Mouse (Mus musculus): Measurements from ENCODE around the gene Zfp750.

DNA sequence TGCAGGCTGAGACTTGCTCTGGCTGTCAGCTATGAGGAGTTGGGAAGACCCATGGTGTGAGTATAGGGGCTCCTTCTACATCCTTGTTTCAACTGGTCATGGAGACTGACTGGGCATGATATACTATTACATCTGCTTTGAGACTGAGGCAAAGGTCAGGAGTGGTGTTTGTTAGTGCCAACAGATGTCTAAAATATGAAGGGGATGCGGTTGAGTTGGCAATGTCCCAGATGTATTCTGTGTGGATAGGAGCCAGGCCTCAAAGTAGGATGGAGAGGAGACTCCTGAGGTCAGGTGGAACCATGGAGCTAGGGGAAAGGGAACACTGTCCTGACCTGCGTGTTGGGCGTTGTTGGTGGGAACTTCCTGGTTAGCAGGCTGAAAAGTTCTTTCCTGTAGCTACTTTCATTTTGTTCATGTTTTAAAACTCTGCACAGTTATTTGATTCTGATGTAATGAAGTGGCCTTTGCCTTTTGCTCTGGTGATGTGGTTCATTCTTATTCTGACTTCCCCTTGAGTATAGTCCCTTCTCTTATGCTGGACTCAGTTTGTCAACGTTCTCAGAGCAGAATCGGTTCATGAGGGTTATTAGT is 32.2 kb upstream of the Zfp750 start:
- no peak for TF ChIP-seq EP300 (IDR thresholded peaks at IDR 0.05; ENCODE audit: low read depth)
- no peak for TF ChIP-seq CTCF (IDR thresholded peaks at IDR 0.05; ENCODE audit: low read depth)
